Mouse (Mus musculus) forelimb bud, embryonic 11.5 days (tissue): Measurements from ENCODE around the gene Ticrr.
A peak's percentile ranks its signal among the peaks of the same experiment; 100 is the strongest.

Experiments used
- DNase-seq: peaks from one replicate; pipeline ENCODE4 v3.0.0-alpha.2; 2012; ENCODE audit warnings: low read depth, low spot score

Gene Ticrr

DNA sequence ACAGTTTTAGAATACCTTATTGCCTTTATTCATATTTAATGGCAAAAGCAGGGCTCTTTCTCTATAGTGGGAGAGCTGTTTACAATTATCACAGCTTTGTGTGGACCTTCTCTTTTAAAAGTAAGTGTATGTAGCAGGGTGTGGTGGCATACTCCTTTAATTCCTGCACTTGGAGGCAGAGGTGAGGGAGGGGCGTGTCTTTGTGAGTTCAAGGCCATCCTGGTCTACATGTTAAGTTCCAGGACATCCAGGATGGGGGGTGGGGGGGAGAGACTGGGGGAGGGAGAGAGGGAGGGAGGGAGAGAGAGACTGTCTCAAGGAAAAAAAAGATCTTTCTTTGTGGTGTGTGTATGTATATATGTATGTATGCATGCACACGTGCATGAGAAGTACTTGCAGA is 20.2 kb downstream of the Ticrr start:
- DNase-seq, result no peak

DNA sequence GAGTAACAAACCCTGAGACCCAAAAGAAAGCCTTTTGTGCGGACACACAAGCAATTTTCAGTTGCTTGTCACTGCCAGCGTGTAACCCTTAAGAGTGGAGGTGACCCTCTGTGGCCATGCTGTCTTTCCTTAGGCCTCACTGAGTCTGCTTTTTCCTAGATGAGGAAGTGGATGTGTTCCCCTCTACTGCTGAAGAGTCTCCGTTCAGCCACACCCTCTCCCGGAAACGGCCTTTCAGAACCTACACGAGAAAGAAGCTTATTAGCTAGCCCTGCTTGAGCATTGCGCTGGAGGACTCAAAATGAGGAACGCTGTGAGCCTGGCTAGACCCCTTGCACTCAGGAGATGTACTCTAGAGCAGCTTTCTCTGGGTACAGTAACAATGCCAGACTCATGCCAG is 36.5 kb downstream of the Ticrr start:
- no peak for DNase-seq

- DNase-seq, result no peak
Observed at GRCm38 (mm10) chr7:79702755-79703154, 42.8 kb downstream of the Ticrr start.

DNA sequence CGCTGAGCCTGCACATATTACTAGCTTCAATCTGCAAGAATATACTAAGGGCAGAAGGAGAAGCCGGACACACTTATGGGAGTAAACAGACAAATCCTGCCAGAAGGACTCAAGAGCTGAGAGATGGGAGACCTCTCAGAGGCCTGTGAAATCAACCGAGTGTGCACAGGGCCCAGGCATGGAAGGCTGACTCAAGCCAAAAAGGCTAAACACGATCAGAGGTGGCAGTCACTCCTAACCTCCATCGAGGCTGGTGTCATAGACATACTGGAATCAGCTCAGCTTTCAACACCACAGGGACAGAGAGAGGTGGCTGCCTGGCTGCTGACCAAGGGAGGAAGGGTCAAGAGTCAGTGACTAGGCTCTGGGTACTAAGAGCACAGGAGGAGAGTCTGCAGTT is 45.2 kb downstream of the Ticrr start:
- DNase-seq, result no peak

DNA sequence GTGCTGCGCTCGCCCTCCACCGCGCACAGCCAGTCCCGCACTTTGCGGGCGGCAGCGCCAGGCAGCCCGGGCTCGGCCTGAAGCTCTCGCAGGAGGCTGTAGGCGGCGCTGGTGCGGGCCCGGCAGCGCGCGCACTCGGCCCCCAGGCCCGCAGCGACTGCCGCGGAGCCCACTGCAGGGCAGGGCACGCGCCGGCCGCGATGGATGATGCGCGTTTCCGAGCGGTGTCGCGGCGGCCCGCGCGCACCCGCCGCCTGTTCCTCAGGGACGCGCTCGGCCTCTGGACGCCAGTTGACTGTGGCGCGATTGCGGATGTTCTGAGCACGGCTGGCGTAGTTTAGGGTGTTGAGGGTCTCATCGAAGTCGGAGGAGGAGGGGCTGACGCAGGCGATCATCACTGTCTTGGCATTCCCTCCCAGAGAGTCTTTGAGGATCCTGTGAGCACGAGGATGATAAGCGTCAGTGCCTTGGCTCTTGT is 50.2 kb downstream of the Ticrr start:
- peak; percentile 65 for DNase-seq

- DNase-seq, result no peak
Observed at GRCm38 (mm10) chr7:79710831-79711230, 50.8 kb downstream of the Ticrr start.

- DNase-seq, result peak; percentile 88
Observed at GRCm38 (mm10) chr7:79715187-79715981, 55.4 kb downstream of the Ticrr start, which contains the start of gene Kif7. Gene Kif7 (minus strand): TSS chr7:79715720.

- DNase-seq, result peak; percentile 33
Observed at GRCm38 (mm10) chr7:79721386-79721977, 61.5 kb downstream of the Ticrr start.

GRCm38 (mm10) chr7:79727091-79727490 is 67.1 kb downstream of the Ticrr start:
- DNase-seq, result peak; percentile 32

GRCm38 (mm10) chr7:79728219-79728618 is 68.2 kb downstream of the Ticrr start:
- DNase-seq, result peak; percentile 65

DNA sequence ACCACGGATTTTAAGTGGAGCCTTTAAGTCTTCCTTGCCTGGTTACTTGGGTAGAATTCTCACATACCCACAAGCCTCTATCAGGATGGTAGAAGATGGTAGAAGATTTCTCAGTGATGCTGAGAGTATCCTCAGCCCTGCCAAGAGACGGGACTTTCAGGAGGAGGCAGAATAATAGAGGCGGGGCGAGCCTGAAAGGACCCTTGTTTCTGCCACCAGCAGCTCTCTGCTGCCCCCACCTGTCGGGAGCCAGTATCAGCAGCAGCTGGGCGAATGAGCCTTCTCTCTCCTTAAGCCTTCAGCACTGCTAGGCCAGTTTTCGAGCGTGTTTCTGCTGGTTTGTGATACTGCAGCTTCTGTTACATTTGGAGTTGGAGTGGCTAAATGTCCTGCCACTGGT is 69.2 kb downstream of the Ticrr start:
- DNase-seq, result peak; percentile 79

GRCm38 (mm10) chr7:79729743-79730370 is 69.9 kb downstream of the Ticrr start:
- DNase-seq, result no peak

DNA sequence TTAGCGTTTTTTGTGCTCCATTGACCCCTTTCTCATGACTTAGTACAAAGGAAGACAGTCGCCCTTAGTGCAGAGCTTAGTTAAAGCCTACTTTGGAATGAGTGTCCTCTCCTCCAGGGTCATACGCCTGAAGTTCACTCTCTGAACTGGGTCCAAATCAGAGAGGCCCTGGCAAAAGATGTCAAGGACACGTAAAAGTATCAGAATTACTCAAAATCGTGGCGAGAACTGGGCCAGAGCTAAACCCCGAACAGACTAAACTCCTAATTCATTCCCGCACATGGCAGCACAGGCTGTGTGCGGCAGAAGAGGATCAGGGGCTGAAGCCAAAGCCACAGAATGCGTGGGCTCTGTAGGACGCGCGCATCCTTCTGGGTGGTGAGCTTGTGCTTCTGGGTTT is 71.4 kb downstream of the Ticrr start:
- no peak for DNase-seq

DNA sequence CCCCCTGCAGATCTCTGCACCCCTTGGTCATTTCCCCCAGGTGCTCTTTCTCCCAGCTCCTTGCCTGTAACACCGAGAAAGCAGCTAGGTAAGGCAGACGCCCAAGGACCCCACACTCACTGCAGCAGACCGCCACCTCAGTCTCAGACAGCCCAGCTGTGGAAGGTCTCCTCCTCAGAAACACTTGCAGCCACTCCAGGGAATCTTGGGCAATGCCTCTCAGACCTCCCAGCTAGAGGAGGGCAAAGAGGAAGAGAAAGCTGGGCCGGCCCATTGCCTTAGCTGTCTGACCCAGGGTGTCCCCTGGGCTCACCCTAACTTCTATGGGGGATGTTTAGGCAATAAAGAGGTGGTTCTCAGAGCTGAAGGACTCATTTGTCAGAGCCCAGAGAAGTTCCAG is 72.6 kb downstream of the Ticrr start, which contains the start of gene Plin1:
Gene Plin1 (minus strand): TSS at position 282 of the 400 bp plus-strand sequence.
- no peak for DNase-seq

DNA sequence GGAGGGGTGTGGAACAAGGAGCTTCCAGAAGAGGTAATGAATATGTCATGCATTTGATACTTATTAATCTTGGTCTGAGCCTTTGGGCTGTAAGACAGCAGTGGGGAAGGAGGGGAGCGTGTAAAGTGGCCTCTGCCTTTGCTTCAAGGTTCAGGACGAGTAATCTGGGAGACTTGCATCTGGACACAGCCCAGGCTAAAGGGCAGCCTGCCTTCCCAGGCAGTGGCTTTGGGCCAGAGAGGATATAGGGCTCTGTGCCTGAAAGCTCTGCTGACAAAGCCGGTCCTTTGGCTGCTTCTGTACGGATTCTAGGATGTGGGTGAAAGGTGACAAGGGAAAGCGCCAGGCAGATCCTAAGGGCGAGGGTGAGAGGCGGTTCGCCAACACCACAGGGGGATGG is 74.6 kb downstream of the Ticrr start:
- no peak for DNase-seq

DNA sequence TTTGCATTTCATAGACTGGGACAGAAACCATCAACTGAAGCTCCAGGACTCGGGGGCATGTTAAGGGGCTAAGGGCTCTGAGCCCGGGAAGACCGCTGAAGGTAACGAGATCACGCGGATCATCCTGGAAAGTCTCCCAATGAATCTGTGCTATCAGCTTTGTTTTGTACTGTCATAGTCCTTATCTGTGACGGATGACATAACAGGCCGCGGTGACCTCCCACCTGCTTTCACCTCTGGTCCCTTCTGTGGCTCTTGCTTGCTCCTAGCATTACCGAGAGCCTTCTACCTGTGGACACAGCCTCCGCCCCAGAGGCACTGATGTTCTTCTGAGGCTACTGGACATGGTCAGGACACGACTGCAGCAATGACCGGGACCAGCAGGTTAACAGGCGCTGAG is 76.5 kb downstream of the Ticrr start:
- DNase-seq, result no peak

DNA sequence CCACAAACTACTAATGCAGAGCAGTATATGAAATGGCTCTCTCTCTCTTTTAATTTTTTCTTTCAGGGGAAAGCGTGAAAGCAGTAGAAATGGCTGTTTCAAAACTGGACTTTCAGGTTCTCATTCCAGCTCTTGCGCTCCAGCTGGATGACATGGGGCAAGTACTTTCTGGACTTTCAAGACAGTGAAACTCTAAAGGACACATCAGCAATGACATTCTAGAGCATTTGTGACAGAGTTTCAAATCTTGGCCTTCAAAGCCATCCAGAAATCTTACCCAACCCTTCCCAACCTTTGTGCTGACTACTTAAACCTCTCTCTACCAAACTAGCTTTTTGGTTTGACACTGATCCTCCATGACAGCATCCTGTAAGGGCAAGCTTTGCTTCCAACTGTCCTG is 78.9 kb downstream of the Ticrr start:
- no peak for DNase-seq

- no peak for DNase-seq
Observed at GRCm38 (mm10) chr7:79740279-79740678, 80.3 kb downstream of the Ticrr start.

- no peak for DNase-seq
Observed at GRCm38 (mm10) chr7:79742277-79742658, 82.3 kb downstream of the Ticrr start.

GRCm38 (mm10) chr7:79742659-79743536 is 82.9 kb downstream of the Ticrr start, which contains the start of the genes Pex11a and Wdr93:
Gene Pex11a (minus strand): TSS chr7:79743131.
Gene Wdr93 (plus strand): TSS chr7:79743163.
- DNase-seq, result peak; percentile 79

GRCm38 (mm10) chr7:79744051-79744450 is 84.1 kb downstream of the Ticrr start:
- DNase-seq, result no peak
